Mouse (Mus musculus): ENCODE measurements around the gene Zfp358. TPM values are rescaled to one million over a fixed set of nuclear protein-coding genes. Genes with fewer than 3 reads are reported as not detected.
A peak's percentile ranks its signal among the peaks of the same experiment; 100 is the strongest.

Zfp358 gene
- polyA plus RNA-seq (2012; rRNA removed) (4.8 and 6.8 TPM in 2 replicates), polyA plus RNA-seq (2014; fragmentation: Nextera tagmentation; extraction: Ambion mirVana) (1.7 and 2.0 TPM in 2 replicates)

DNA sequence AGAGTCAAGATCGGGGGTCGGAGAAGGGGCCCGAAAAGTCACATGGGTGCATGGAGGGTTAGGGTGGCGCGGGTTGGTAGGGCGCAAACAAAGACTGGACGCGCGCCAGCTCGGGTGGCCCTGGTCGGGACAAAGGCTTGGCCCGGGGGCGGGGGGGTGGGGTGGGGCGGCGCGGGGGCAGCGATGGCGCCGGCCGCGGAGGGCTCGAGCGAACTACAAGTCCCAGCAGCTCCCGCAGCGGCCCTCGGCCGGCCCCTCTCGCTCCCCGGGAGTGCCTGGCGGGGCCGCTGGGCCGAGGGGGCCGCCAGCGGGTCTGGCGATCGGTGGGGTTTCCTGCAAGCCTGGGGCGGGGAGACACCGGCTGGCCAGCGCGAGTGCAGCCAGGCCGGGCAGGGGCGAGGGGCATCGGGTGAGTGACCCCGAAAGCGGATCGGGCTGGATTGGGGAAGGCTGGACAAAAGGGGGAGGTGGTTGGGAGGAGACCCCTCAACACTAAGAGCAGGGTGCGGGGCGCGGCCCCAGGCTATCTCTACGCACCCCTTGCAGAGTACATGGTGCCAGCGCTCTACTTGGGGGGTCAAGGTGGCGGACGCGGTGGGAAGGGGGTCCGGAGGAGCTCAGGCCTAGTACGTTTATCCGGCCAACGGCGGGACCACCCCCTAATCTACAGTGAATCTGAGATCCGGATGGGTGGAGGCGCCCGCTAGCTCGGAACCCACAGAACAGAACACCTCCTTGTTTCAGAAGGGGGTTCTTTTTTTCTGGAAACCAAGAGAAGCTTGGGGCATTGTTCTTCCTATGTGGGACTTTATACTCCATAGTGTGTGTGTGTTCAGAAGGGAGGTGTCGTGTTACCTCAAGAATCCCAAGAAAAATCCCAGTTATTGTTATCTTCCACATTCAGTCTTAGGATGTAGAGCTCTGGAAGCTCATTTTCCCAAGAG lies at the start of gene Zfp358:
Gene Zfp358, plus strand, starts transcription at position 238 of the 944 bp plus-strand sequence.
- Histone ChIP-seq H3K9me3 (ENCODE audit: control insufficient read depth, low read length) (no peaks in the 10 kb centered on the region), H3K4me2 (ENCODE audit: low read depth) (peak within 1 kb of the TSS; percentile 75), H3K27ac (no peak within 1 kb of the TSS), H3K4me3 (ENCODE audit: insufficient read depth in 1 of 2, low read depth in 2 of 2, low read length in 2 of 2) (peak within 1 kb of the TSS; percentile 71 to 73), H3K4me1 (replicated peaks; ENCODE audit: control insufficient read depth in 2 of 2, insufficient read depth in 2 of 2, low read length in 1 of 2) (peaks cover 0 to 15% of the 10 kb centered on the region in 2 experiments; a peak in 3 of 4 replicates), H3K27me3 (ENCODE audit: control insufficient read depth, insufficient read depth, low read length) (no peaks in the 10 kb centered on the region), H3K9ac (replicated peaks) (peak within 1 kb of the TSS; percentile 70), H3K36me3 (replicated peaks; ENCODE audit: control insufficient read depth, insufficient read depth, low read depth) (no peaks in the 10 kb centered on the region)
- WGBS (ENCODE audit: insufficient replicate concordance), result 1% methylated on average over 61 of the region's 64 CpGs
- TF ChIP-seq EP300 (IDR thresholded peaks at IDR 0.05; ENCODE audit: low read depth) (no peak), CTCF (IDR thresholded peaks at IDR 0.05; ENCODE audit: low read depth) (no peak)
- DNase-seq (ENCODE audit: low read depth in 3 of 3, low spot score in 3 of 3) (no peak), ATAC-seq (ENCODE audit: insufficient read depth) (peak; percentile 73)

DNA sequence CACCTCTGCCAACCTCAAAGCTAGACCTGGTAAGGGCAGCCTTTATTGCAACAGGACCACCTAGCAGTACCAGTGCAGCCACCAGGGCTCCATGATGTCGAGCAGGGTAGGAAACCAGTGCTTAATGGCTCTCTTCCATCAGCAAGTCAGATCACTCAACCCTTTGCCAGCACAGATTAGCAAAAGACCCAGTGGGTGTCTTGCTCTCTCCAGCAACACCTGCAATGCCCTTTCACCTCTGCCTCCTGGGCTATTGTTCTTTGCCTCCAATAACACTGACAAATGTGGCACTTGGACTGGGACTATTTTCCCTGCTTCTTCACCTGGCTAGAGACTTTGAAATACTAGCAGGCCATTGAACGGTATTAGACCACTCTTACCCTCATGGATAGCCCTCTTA lies 43.7 kb upstream of the Zfp358 start:
- H3K27ac ChIP-seq, result no peak overlapping the region
- TF ChIP-seq CTCF (IDR thresholded peaks at IDR 0.05; ENCODE audit: low read depth) (no peak), EP300 (IDR thresholded peaks at IDR 0.05; ENCODE audit: low read depth) (no peak)
- DNase-seq (ENCODE audit: low read depth in 3 of 3, low spot score in 3 of 3) (no peak), ATAC-seq (ENCODE audit: insufficient read depth) (no peak)
- no peaks in the 10 kb centered on the region for H3K4me1 ChIP-seq (replicated peaks; ENCODE audit: control insufficient read depth in 2 of 2, insufficient read depth in 2 of 2, low read length in 1 of 2)
- no peak overlapping the region for H3K4me3 ChIP-seq (ENCODE audit: insufficient read depth in 1 of 2, low read depth in 2 of 2, low read length in 2 of 2)
- no peak overlapping the region for H3K9ac ChIP-seq (replicated peaks)
- H3K36me3 ChIP-seq (replicated peaks; ENCODE audit: control insufficient read depth, insufficient read depth, low read depth), result no peaks in the 10 kb centered on the region; the same call in 1 of the 2 replicates
- H3K27me3 ChIP-seq (ENCODE audit: control insufficient read depth, insufficient read depth, low read length), result no peaks in the 10 kb centered on the region
- WGBS (ENCODE audit: insufficient replicate concordance), result 78% methylated on average over 2 of the region's 2 CpGs
- no peak overlapping the region for H3K4me2 ChIP-seq (ENCODE audit: low read depth)
- H3K9me3 ChIP-seq (ENCODE audit: control insufficient read depth, low read length), result no peaks in the 10 kb centered on the region

DNA sequence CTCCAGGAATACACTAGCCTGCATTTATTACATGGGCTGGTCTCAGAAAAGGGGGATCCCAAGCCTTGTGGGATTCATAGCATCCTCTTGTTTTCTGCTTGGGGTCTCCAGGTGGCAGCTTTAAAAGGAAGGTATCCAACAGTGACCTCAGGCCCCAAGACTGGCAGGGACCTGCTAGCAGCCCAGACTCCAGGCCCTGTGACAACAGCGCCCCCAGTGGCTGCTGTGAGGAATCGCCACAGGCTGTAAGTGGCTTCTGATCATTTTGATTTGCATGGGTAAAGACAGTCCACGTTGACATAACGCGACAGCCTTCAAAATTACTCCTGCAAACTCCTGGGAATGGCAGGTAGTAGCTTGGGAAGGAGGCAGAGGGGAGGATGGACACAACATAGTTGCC lies 42.3 kb upstream of the Zfp358 start:
- WGBS (ENCODE audit: insufficient replicate concordance), result 27% methylated on average over 5 of the region's 5 CpGs
- no peak overlapping the region for H3K4me2 ChIP-seq (ENCODE audit: low read depth)
- DNase-seq (ENCODE audit: low read depth in 3 of 3, low spot score in 3 of 3), result peak in 1 of 3 experiments; percentile 34
- no peaks in the 10 kb centered on the region; the same call in 1 of the 2 replicates for H3K36me3 ChIP-seq (replicated peaks; ENCODE audit: control insufficient read depth, insufficient read depth, low read depth)
- H3K9me3 ChIP-seq (ENCODE audit: control insufficient read depth, low read length), result no peaks in the 10 kb centered on the region
- TF ChIP-seq CTCF (IDR thresholded peaks at IDR 0.05; ENCODE audit: low read depth) (peak; percentile 97), EP300 (IDR thresholded peaks at IDR 0.05; ENCODE audit: low read depth) (no peak)
- ATAC-seq (ENCODE audit: insufficient read depth), result no peak
- no peaks in the 10 kb centered on the region for H3K4me1 ChIP-seq (replicated peaks; ENCODE audit: control insufficient read depth in 2 of 2, insufficient read depth in 2 of 2, low read length in 1 of 2)
- no peak overlapping the region for H3K4me3 ChIP-seq (ENCODE audit: insufficient read depth in 1 of 2, low read depth in 2 of 2, low read length in 2 of 2)
- H3K9ac ChIP-seq (replicated peaks), result no peak overlapping the region
- H3K27ac ChIP-seq, result no peak overlapping the region
- no peaks in the 10 kb centered on the region for H3K27me3 ChIP-seq (ENCODE audit: control insufficient read depth, insufficient read depth, low read length)

DNA sequence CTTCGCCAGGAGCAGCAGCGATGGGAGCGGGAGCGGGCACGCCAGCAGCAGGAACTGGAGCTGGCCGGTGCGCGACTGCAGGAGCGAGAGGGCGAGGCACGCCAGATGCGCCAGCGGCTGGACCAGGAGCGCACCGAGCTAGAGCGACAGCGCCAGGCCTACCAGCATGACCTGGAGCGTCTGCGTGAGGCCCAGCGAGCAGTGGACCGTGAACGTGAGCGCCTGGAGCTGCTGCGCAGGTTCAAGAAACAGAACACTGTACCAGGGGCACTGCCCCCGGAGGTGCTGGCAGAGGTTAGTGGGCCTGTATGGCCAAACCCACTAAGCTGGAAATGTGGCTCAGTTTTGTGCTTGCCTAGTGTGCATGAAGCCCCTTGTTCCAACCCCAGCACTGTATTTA lies 40.9 kb upstream of the Zfp358 start:
- no peaks in the 10 kb centered on the region for H3K9me3 ChIP-seq (ENCODE audit: control insufficient read depth, low read length)
- H3K9ac ChIP-seq (replicated peaks), result no peak overlapping the region
- no peaks in the 10 kb centered on the region for H3K27me3 ChIP-seq (ENCODE audit: control insufficient read depth, insufficient read depth, low read length)
- no peak overlapping the region for H3K27ac ChIP-seq
- DNase-seq (ENCODE audit: low read depth in 3 of 3, low spot score in 3 of 3), result no peak
- H3K4me3 ChIP-seq (ENCODE audit: insufficient read depth in 1 of 2, low read depth in 2 of 2, low read length in 2 of 2), result no peak overlapping the region
- ATAC-seq (ENCODE audit: insufficient read depth), result no peak
- no peak overlapping the region for H3K4me2 ChIP-seq (ENCODE audit: low read depth)
- no peaks in the 10 kb centered on the region; the same call in 1 of the 2 replicates for H3K36me3 ChIP-seq (replicated peaks; ENCODE audit: control insufficient read depth, insufficient read depth, low read depth)
- TF ChIP-seq CTCF (IDR thresholded peaks at IDR 0.05; ENCODE audit: low read depth) (no peak), EP300 (IDR thresholded peaks at IDR 0.05; ENCODE audit: low read depth) (no peak)
- WGBS (ENCODE audit: insufficient replicate concordance), result 88% methylated on average over 25 of the region's 25 CpGs
- H3K4me1 ChIP-seq (replicated peaks; ENCODE audit: control insufficient read depth in 2 of 2, insufficient read depth in 2 of 2, low read length in 1 of 2), result no peaks in the 10 kb centered on the region

DNA sequence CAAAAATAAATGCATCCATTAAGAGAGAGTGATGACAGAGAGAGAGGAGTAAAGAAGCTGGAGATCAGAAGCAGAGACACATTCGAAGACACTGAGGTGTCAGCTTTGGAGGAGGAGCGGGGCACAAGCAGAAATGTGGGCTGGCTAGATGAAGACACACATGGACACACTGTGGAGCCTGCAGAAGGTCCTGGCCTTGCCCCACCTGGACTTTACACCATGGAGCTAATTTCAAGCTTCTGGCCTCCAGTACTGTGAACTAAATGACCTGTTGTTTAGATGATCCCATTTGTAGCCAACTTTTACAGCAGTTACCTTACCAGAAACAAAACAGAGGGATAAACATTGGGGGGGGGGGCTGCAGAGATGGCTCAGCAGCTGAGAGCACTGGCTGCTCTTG lies 29.7 kb upstream of the Zfp358 start:
- ATAC-seq (ENCODE audit: insufficient read depth), result no peak

More for the DNA sequence above, 29.7 kb upstream of the Zfp358 start:
- Histone ChIP-seq H3K4me1 (replicated peaks; ENCODE audit: control insufficient read depth in 2 of 2, insufficient read depth in 2 of 2, low read length in 1 of 2) (peaks cover 0 to 13% of the 10 kb centered on the region in 2 experiments; a peak in 2 of 4 replicates), H3K4me2 (ENCODE audit: low read depth) (no peak overlapping the region), H3K27me3 (ENCODE audit: control insufficient read depth, insufficient read depth, low read length) (no peaks in the 10 kb centered on the region), H3K27ac (no peak overlapping the region), H3K36me3 (replicated peaks; ENCODE audit: control insufficient read depth, insufficient read depth, low read depth) (no peaks in the 10 kb centered on the region), H3K9me3 (ENCODE audit: control insufficient read depth, low read length) (no peaks in the 10 kb centered on the region), H3K9ac (replicated peaks) (no peak overlapping the region), H3K4me3 (ENCODE audit: insufficient read depth in 1 of 2, low read depth in 2 of 2, low read length in 2 of 2) (no peak overlapping the region)
- TF ChIP-seq EP300 (IDR thresholded peaks at IDR 0.05; ENCODE audit: low read depth), result no peak
- TF ChIP-seq CTCF (IDR thresholded peaks at IDR 0.05; ENCODE audit: low read depth), result no peak
- no peak for DNase-seq (ENCODE audit: low read depth in 3 of 3, low spot score in 3 of 3)
- 69% methylated on average over 2 of the region's 2 CpGs for WGBS (ENCODE audit: insufficient replicate concordance)
